Mouse (Mus musculus): ENCODE results near the gene Lpar5. TPM values are rescaled to one million over a fixed set of nuclear protein-coding genes. Genes with fewer than 3 reads are reported as not detected.

Gene Lpar5
- total RNA-seq, 4 experiments from 2014 or later: 0.73 to 1.3 (median 0.83) TPM

DNA sequence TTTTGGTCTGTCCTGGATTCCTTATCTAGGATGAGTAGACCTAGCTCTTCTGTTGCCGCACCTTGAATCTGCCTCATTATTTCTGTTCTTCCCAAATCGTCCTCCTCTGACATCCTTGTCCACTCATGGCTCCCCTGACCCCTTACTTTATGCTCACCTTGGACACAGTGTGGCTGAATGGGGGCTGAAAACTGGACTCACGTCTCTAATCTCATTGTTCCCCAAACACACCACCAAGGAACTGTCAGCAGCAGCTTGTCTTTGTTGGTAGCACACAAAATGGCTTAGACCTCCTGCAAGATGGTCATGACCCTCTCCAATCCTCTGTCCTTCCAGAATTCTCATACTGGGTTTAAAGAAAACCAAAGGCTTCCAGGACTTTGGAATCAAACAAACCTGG lies 20.2 kb downstream of the Lpar5 start:
- no peak for DNase-seq

GRCm38 (mm10) chr6:125088561-125089321 lies 21.0 kb downstream of the Lpar5 start:
- DNase-seq: peak; percentile 85

- peak; percentile 84 for DNase-seq
Measured at GRCm38 (mm10) chr6:125089521-125090321, 22.0 kb downstream of the Lpar5 start.

DNA sequence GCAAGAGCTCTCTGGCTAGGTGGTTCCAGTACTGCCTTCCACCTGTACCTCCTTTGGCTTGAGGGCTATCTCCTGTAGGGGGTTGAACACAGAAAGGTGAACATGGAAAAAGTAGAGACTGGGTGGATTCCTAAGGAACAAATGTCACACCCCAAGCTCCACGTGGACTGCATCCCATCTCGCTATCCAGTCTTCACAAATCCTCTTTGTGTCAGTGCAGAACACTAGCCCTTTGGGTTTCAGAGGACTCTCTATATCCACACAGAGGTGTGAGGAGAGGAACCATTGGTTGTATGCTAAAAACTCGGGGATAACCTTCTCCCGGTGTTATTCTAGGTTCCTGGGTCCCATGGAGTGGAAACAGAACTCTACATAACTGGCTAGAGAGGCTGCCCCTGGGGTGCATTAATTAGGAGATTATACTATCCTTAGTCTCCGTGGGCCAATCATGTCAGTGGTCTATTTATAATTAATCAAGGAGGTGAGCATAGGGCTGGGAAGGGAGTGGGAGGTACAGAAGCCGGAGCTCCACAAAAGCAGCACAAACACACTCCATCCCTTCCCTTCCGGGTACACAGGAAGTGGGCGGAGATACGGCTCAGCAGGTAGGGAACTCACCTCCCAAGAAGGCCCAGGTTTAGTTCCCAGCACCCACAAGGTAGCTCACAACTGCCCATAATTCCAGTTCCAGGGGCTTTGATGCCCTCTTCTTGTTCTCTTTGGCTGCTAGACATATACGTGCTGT lies 22.8 kb downstream of the Lpar5 start:
- no peak for DNase-seq

DNA sequence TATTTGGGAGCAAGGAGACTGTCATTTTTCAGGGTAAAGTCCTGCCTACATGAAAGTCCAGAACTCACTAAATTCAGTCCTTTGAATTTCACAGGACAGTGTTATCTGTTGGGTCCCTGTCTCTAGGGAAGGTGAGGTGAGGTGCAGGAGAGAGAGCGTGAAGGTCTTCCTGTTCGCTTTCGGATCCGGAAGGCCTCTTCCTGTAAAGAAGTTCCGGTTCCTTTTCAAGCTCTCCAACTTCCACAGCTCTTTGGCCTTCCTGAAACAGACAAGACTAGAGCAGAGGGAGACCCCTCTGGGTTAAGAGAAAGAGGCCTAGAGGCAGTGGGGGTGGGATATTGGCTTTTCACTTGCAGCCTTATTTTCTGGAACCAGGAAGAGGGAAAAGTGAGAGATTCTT lies 24.7 kb downstream of the Lpar5 start:
- no peak for DNase-seq

- DNase-seq: no peak
Measured at GRCm38 (mm10) chr6:125094843-125095242, 27.1 kb downstream of the Lpar5 start.

- peak; percentile 94 for DNase-seq
Measured at GRCm38 (mm10) chr6:125095391-125096278, 27.9 kb downstream of the Lpar5 start, which contains the start of gene Chd4. TSS of gene Chd4 (plus strand) at chr6:125095981.

GRCm38 (mm10) chr6:125096279-125096596 lies 28.5 kb downstream of the Lpar5 start:
- DNase-seq: no peak

- DNase-seq: peak; percentile 69
Measured at GRCm38 (mm10) chr6:125096597-125097345, 29.1 kb downstream of the Lpar5 start.

- no peak for DNase-seq
Measured at GRCm38 (mm10) chr6:125097346-125097689, 29.6 kb downstream of the Lpar5 start.

GRCm38 (mm10) chr6:125097951-125098350 lies 30.2 kb downstream of the Lpar5 start:
- no peak for DNase-seq

GRCm38 (mm10) chr6:125098513-125098912 lies 30.8 kb downstream of the Lpar5 start:
- no peak for DNase-seq

GRCm38 (mm10) chr6:125099421-125099971 lies 31.8 kb downstream of the Lpar5 start:
- DNase-seq: no peak

DNA sequence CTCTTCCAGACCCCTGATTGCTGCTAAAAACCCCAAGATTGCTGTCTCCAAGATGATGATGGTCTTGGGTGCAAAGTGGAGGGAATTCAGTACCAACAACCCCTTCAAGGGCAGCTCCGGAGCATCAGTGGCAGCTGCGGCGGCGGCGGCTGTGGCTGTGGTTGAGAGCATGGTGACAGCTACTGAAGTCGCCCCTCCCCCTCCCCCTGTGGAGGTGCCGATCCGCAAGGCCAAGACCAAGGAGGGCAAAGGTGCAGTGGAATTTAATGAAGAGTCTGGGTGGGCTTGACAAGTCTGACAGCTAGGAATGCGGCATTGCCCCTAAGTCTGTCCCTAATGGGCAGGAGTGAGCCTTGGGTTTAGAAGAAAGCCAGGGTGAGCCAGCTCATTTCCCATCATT lies 33.7 kb downstream of the Lpar5 start:
- no peak for DNase-seq

- no peak for DNase-seq
Measured at GRCm38 (mm10) chr6:125104223-125104622, 36.5 kb downstream of the Lpar5 start.

- DNase-seq: no peak
Measured at GRCm38 (mm10) chr6:125107705-125108104, 40.0 kb downstream of the Lpar5 start.

DNA sequence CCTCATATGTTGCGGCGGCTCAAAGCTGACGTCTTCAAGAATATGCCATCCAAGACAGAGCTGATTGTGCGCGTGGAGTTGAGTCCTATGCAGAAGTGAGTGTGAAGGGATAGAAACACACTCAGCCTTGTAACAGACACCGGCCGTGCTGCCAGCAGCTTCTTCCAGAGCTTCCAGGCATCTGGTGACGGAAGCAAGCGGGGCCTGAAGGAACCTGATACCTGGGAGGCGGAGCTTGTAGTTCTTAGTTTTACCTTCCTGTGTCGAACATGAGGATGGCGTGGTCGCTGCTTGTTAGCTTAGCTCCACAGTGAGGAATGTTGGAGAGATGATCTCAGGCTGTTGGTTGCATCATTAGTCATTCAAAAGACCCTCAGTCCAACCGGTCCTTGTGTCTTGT lies 41.7 kb downstream of the Lpar5 start:
- no peak for DNase-seq

DNA sequence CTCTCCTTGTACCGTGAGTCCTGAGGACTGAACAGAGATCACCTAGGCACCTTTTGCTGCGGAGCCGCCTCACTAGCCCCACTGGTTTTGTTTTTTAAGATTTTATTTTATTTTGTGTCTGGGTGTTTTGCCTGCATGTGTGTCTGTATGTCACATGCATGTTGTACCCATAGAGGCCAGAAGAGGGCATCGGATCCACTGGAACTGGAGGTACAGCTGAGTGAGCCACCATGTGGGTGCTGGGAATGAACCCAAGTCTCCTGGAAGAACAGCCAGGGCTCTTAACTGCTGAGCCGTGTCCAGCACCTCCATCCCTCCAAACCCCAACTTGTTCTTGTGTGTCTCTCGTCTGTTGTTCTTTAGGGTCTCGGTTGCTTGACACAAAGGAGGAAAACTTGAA lies 43.2 kb downstream of the Lpar5 start:
- DNase-seq: no peak

DNA sequence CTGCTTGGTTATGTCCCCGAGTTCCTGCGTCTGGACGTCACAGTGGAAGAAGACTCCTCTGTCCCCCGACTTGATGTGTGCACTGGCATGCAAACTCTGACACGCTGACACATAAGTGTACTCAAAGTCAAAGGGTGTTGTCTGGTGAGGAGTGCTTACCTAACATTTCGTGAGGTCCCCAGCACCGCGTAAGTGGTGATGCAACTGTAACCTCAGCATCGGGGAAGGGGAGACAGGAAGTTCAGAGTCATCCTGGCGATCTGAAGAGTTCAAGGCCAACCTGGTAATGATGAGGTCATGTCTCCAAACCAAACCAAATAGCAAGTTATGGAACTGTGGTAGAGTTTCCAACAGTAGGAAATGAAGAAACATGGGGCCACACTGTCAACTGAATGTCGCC lies 44.8 kb downstream of the Lpar5 start:
- DNase-seq: no peak

DNA sequence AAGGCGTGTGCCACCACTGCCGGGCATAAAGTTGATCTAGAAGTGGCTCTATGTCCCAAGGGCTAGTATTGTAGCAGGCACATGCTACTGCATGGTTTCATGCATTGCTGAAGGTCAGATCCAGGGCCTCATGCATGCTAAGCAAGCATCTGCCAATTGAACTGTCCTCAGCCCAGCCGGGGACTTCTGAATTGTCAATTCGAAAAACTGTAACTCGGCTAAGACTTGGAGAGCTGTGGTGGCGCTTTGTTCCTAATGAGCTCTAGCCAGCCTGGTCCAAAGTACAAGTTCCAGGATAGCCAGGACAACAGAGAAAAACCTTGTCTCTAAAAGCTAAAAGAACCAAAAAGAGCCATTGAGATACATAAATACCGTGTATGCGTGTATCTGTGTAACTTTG lies 51.7 kb downstream of the Lpar5 start:
- DNase-seq: no peak

GRCm38 (mm10) chr6:125128724-125129123 lies 61.0 kb downstream of the Lpar5 start:
- DNase-seq: no peak

All from adrenal gland, adult 8-10 months (tissue).